Mouse (Mus musculus): Measurements from ENCODE around the gene Klf7.

- no peak for TF ChIP-seq CTCF (IDR thresholded peaks at IDR 0.05; ENCODE audit: extremely low read depth, insufficient read depth, low read length)
- TF ChIP-seq POLR2A (IDR thresholded peaks at IDR 0.05; ENCODE audit: extremely low read depth, insufficient read depth, low read length) = no peak
Observed at GRCm38 (mm10) chr1:64046802-64047156, 75.3 kb downstream of the Klf7 start.

Data from cortical plate, adult 2 months (tissue).